Mouse (Mus musculus): ENCODE measurements around the gene Sspo. TPM values are rescaled to one million over a fixed set of nuclear protein-coding genes. Genes with fewer than 3 reads are reported as not detected.

Gene Sspo
- under 1 TPM; 0.14 to 0.55 TPM for total RNA-seq (2021)

- intact Hi-C loops (cut with DNase I), result no loop called here
- no peak for DNase-seq (ENCODE audit: low spot score)
These were observed at the start of gene Sspo for GRCm38 (mm10) chr6:48447929-48448328. Gene Sspo (plus strand): TSS chr6:48448229.

- DNase-seq (ENCODE audit: low spot score), result no peak
- intact Hi-C loops (cut with DNase I), result loop anchor here (5.0 kb wide), 2 partner anchors 42 to 223 kb away; no protein-coding TSS in a partner anchor
These were observed 48.1 kb upstream of the Sspo start for GRCm38 (mm10) chr6:48399906-48400305.

GRCm38 (mm10) chr6:48404071-48404470 lies 44.0 kb upstream of the Sspo start:
- DNase-seq (ENCODE audit: low spot score), result no peak
- intact Hi-C loops (cut with DNase I), result no loop called here

- DNase-seq (ENCODE audit: low spot score), result no peak
These were observed 38.2 kb upstream of the Sspo start for GRCm38 (mm10) chr6:48409726-48410343.

GRCm38 (mm10) chr6:48410551-48410950 lies 37.5 kb upstream of the Sspo start:
- DNase-seq (ENCODE audit: low spot score), result no peak
- intact Hi-C loops (cut with DNase I), result no loop called here

More at GRCm38 (mm10) chr6:48409726-48410343, 38.2 kb upstream of the Sspo start:
- intact Hi-C loops (cut with DNase I), result no loop called here

- DNase-seq (ENCODE audit: low spot score), result no peak
- intact Hi-C loops (cut with DNase I), result no loop called here
These were observed 36.6 kb upstream of the Sspo start for GRCm38 (mm10) chr6:48411193-48412092.

- intact Hi-C loops (cut with DNase I), result no loop called here
- no peak for DNase-seq (ENCODE audit: low spot score)
These were observed 35.9 kb upstream of the Sspo start for GRCm38 (mm10) chr6:48412147-48412546.

- intact Hi-C loops (cut with DNase I), result no loop called here
- DNase-seq (ENCODE audit: low spot score), result no peak
These were observed 35.4 kb upstream of the Sspo start for GRCm38 (mm10) chr6:48412662-48413061.

GRCm38 (mm10) chr6:48413081-48413480 lies 34.9 kb upstream of the Sspo start:
- no peak for DNase-seq (ENCODE audit: low spot score)
- intact Hi-C loops (cut with DNase I), result no loop called here

GRCm38 (mm10) chr6:48414886-48415285 lies 33.1 kb upstream of the Sspo start:
- DNase-seq (ENCODE audit: low spot score), result no peak
- intact Hi-C loops (cut with DNase I), result no loop called here

- no peak for DNase-seq (ENCODE audit: low spot score)
- intact Hi-C loops (cut with DNase I), result no loop called here
These were observed 32.4 kb upstream of the Sspo start for GRCm38 (mm10) chr6:48415636-48416035.

- no peak for DNase-seq (ENCODE audit: low spot score)
- intact Hi-C loops (cut with DNase I), result no loop called here
These were observed 31.5 kb upstream of the Sspo start for GRCm38 (mm10) chr6:48416486-48416885.

- DNase-seq (ENCODE audit: low spot score), result no peak
- intact Hi-C loops (cut with DNase I), result no loop called here
These were observed 27.4 kb upstream of the Sspo start for GRCm38 (mm10) chr6:48420647-48421046.

GRCm38 (mm10) chr6:48423336-48423735 lies 24.7 kb upstream of the Sspo start:
- no peak for DNase-seq (ENCODE audit: low spot score)
- intact Hi-C loops (cut with DNase I), result no loop called here

GRCm38 (mm10) chr6:48424074-48424473 lies 24.0 kb upstream of the Sspo start:
- intact Hi-C loops (cut with DNase I), result no loop called here
- DNase-seq (ENCODE audit: low spot score), result no peak

GRCm38 (mm10) chr6:48426956-48427355 lies 21.1 kb upstream of the Sspo start:
- intact Hi-C loops (cut with DNase I), result no loop called here
- no peak for DNase-seq (ENCODE audit: low spot score)

GRCm38 (mm10) chr6:48428769-48429557 lies 19.1 kb upstream of the Sspo start:
- no peak for DNase-seq (ENCODE audit: low spot score)
- intact Hi-C loops (cut with DNase I), result no loop called here

GRCm38 (mm10) chr6:48430748-48431147 lies 17.3 kb upstream of the Sspo start:
- DNase-seq (ENCODE audit: low spot score), result no peak
- intact Hi-C loops (cut with DNase I), result no loop called here

GRCm38 (mm10) chr6:48432893-48433816 lies 14.9 kb upstream of the Sspo start:
- no peak for DNase-seq (ENCODE audit: low spot score)
- intact Hi-C loops (cut with DNase I), result no loop called here

Measured in heart, postnatal 25 days (tissue).